Mouse (Mus musculus) G1E (cell line): ENCODE results near the gene Rnf215.

ENCODE experiments used
- CTCF ChIP-seq: IDR thresholded peaks from 2 replicates; pipeline ENCODE4 v1.5.1; 2012; ENCODE audit warnings: low read depth, low read length, inconsistent platforms, mixed read lengths
- POLR2AphosphoS5 ChIP-seq: IDR thresholded peaks from 2 replicates; pipeline ENCODE4 v1.6.1; 2012; ENCODE audit warnings: low read depth, low read length, inconsistent platforms; ENCODE audit not compliant: insufficient replicate concordance
- TAL1 ChIP-seq: conservative IDR thresholded peaks from 2 replicates; pipeline ENCODE4 v1.6.1; 2012; ENCODE audit warnings: low read depth, low read length, inconsistent platforms, mixed read lengths

GRCm38 (mm10) chr11:4138964-4139363 lies 4.0 kb downstream of the Rnf215 start:
- no peak for TF ChIP-seq CTCF
- TF ChIP-seq TAL1, result no peak
- no peak for TF ChIP-seq POLR2AphosphoS5
